8 mouse cellular contexts compared by ENCODE assay signal in the genomic region with DNA sequence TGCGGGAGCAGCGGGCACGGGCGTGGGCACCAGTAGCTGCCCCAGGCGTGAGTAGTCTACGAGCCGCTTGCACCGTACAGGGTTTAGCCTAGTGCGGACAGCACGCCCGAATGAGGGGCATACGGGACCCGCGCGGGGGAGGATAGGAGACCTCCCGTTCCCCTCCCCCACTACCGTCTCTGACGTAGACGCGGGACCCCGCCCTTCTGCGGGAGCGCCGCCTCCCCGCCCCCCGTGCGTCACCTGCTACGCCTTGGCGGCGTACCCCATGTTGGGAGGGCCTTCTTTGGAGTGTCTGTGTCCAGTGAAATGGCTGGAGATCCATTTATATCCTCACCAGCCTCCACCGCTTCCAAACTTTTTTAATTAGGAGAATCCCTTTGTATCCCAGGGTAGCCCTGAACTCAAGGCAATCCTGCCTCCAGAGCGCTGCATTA. TPM values are rescaled to one million over a fixed set of nuclear protein-coding genes. Genes with fewer than 3 reads are reported as not detected.
DNase-seq lines count a peak whose midpoint lies in the region; ATAC-seq and TF ChIP-seq lines count a peak whose summit lies in the region.

No protein-coding gene starts in this region.

- H3K4me2 ChIP-seq in forebrain, embryonic 11.5 days (ENCODE audit: low read depth, low read length, severe bottlenecking) = peak overlapping the region; percentile 97
- H3K4me2 ChIP-seq in heart, embryonic 16.5 days (ENCODE audit: low read depth, low read length) = peak overlapping the region; percentile 98
- peak overlapping the region; percentile 96 for H3K4me2 ChIP-seq in liver, embryonic 14.5 days (ENCODE audit: low read depth)
- peak overlapping the region; percentile 94 for H3K4me2 ChIP-seq in stomach, embryonic 15.5 days

- H3K9ac ChIP-seq in forebrain, embryonic 11.5 days (ENCODE audit: low read length) = peak overlapping the region; percentile 88
- H3K9ac ChIP-seq in heart, embryonic 16.5 days (ENCODE audit: low read length) = peak overlapping the region; percentile 98
- H3K9ac ChIP-seq in liver, embryonic 14.5 days (replicated peaks) = peak overlapping the region; percentile 76
- H3K9ac ChIP-seq in stomach, embryonic 15.5 days = peak overlapping the region; percentile 87

- H3K27ac ChIP-seq in forebrain, embryonic 11.5 days (ENCODE audit: low read depth, low read length) = peak overlapping the region; percentile 98
- H3K27ac ChIP-seq in heart, embryonic 16.5 days (ENCODE audit: low read length) = peak overlapping the region; percentile 100
- peak overlapping the region; percentile 80 for H3K27ac ChIP-seq in liver, embryonic 14.5 days
- peak overlapping the region; percentile 100 for H3K27ac ChIP-seq in stomach, embryonic 15.5 days

- peaks cover 8% of the 10 kb centered on the region for H3K36me3 ChIP-seq in forebrain, embryonic 11.5 days (ENCODE audit: control insufficient read depth, insufficient read depth, low read length)
- H3K36me3 ChIP-seq in heart, embryonic 16.5 days (ENCODE audit: control insufficient read depth, insufficient read depth) = peaks cover 14% of the 10 kb centered on the region
- H3K36me3 ChIP-seq in liver, embryonic 14.5 days (replicated peaks; ENCODE audit: control insufficient read depth, insufficient read depth, low read depth) = peaks cover 21% of the 10 kb centered on the region
- peaks cover 10% of the 10 kb centered on the region for H3K36me3 ChIP-seq in stomach, embryonic 15.5 days

- no peaks in the 10 kb centered on the region for H3K27me3 ChIP-seq in forebrain, embryonic 11.5 days (ENCODE audit: control insufficient read depth, insufficient read depth, low read length)
- no peaks in the 10 kb centered on the region for H3K27me3 ChIP-seq in heart, embryonic 16.5 days (ENCODE audit: control insufficient read depth, insufficient read depth, low read length)
- no peaks in the 10 kb centered on the region for H3K27me3 ChIP-seq in liver, embryonic 14.5 days (ENCODE audit: control insufficient read depth, insufficient read depth, low read length)
- no peaks in the 10 kb centered on the region for H3K27me3 ChIP-seq in stomach, embryonic 15.5 days (replicated peaks)

- WGBS in forebrain, embryonic 11.5 days = 0% methylated on average over 31 of the region's 32 CpGs
- WGBS in heart, embryonic 16.5 days = under 1% methylated on average over 32 of the region's 32 CpGs
- WGBS in liver, embryonic 14.5 days (ENCODE audit: insufficient replicate concordance) = under 1% methylated on average over 28 of the region's 32 CpGs
- WGBS in stomach, embryonic 15.5 days = under 1% methylated on average over 32 of the region's 32 CpGs

- peak; percentile 65 for ATAC-seq in forebrain, embryonic 11.5 days (replicated peaks; ENCODE audit: low FRiP score)
- ATAC-seq in heart, embryonic 16.5 days (replicated peaks; ENCODE audit: extremely low read depth, insufficient read depth, low FRiP score) = peak; percentile 71
- ATAC-seq in liver, embryonic 14.5 days (ENCODE audit: insufficient read depth) = peak; percentile 60
- peak; percentile 72 for ATAC-seq in stomach, embryonic 15.5 days (ENCODE audit: insufficient read depth, low FRiP score, low read depth)

- H3K4me3 ChIP-seq in forebrain, embryonic 11.5 days (ENCODE audit: low read depth, low read length) = peak overlapping the region; percentile 92
- peak overlapping the region; percentile 89 for H3K4me3 ChIP-seq in heart, embryonic 16.5 days (ENCODE audit: low read length)
- H3K4me3 ChIP-seq in liver, embryonic 14.5 days (ENCODE audit: insufficient read depth in 1 of 2, low read depth in 2 of 2, low read length in 2 of 2) = peak overlapping the region; percentile 67 to 77
- H3K4me3 ChIP-seq in stomach, embryonic 15.5 days (replicated peaks) = peak overlapping the region; percentile 74

- H3K4me1 ChIP-seq in forebrain, embryonic 11.5 days (replicated peaks; ENCODE audit: control insufficient read depth, insufficient read depth, low read length) = peaks cover 20% of the 10 kb centered on the region; the same call in 1 of the 2 replicates
- H3K4me1 ChIP-seq in heart, embryonic 16.5 days (ENCODE audit: control insufficient read depth, insufficient read depth, low read length) = peaks cover 32% of the 10 kb centered on the region
- peaks cover 24 to 31% of the 10 kb centered on the region in 2 experiments for H3K4me1 ChIP-seq in liver, embryonic 14.5 days (replicated peaks; ENCODE audit: control insufficient read depth in 2 of 2, insufficient read depth in 2 of 2, low read length in 1 of 2)
- H3K4me1 ChIP-seq in stomach, embryonic 15.5 days = peaks cover 26% of the 10 kb centered on the region

- DNase-seq in CD8-positive naive resting alpha-beta T cell, adult 2 months (ENCODE audit: low read depth in 2 of 2, low spot score in 2 of 2) = peak; percentile 88 to 94
- peak; percentile 82 for DNase-seq in c-Kit-positive CD71-negative TER-119-negative erythroid progenitor cells, embryonic 14.5 days (ENCODE audit: low read depth)
- peak; percentile 97 for DNase-seq in forebrain, embryonic 11.5 days (ENCODE audit: low spot score)
- DNase-seq in kidney, postnatal 25 days = peak; percentile 97
- DNase-seq in liver, embryonic 14.5 days (ENCODE audit: low read depth in 3 of 3, low spot score in 3 of 3) = peak; percentile 74 to 78 (median 75)
- peak; percentile 97 for DNase-seq in neural tube, embryonic 10.5 days (ENCODE audit: extremely low spot score, low spot score)

- no peaks in the 10 kb centered on the region for H3K9me3 ChIP-seq in forebrain, embryonic 11.5 days (ENCODE audit: control insufficient read depth, low read length)
- H3K9me3 ChIP-seq in heart, embryonic 16.5 days (replicated peaks; ENCODE audit: control insufficient read depth, low read length) = no peaks in the 10 kb centered on the region
- H3K9me3 ChIP-seq in liver, embryonic 14.5 days (ENCODE audit: control insufficient read depth, low read length) = no peaks in the 10 kb centered on the region
- no peaks in the 10 kb centered on the region for H3K9me3 ChIP-seq in stomach, embryonic 15.5 days

- TF ChIP-seq EP300 in liver, embryonic 14.5 days (IDR thresholded peaks at IDR 0.05; ENCODE audit: low read depth) = no peak; the same call in 1 of the 2 replicates

- TF ChIP-seq CTCF in liver, embryonic 14.5 days (IDR thresholded peaks at IDR 0.05; ENCODE audit: low read depth) = no peak

RNA-seq across cellular contexts. Expression of a gene that starts 0.6 kb away (rescaled TPM):
- 338 and 382 TPM in 2 replicates for polyA plus RNA-seq in forebrain, embryonic 11.5 days (2014; fragmentation: Nextera tagmentation; extraction: Ambion mirVana)
- 135 and 139 TPM in 2 replicates for polyA plus RNA-seq in heart, embryonic 16.5 days (2015; fragmentation: Nextera tagmentation; extraction: Ambion mirVana)
- polyA plus RNA-seq in liver, embryonic 14.5 days (2012; rRNA removed) = 110 and 138 TPM in 2 replicates
- polyA plus RNA-seq in liver, embryonic 14.5 days (2014; fragmentation: Nextera tagmentation; extraction: Ambion mirVana) = 83.1 and 91.3 TPM in 2 replicates
- 239 and 240 TPM in 2 replicates for polyA plus RNA-seq in stomach, embryonic 15.5 days (2015; fragmentation: Nextera tagmentation; extraction: Ambion mirVana)

RNA-seq across cellular contexts. Expression of a gene that starts 16.0 kb away (rescaled TPM):
- 70.6 and 74.0 TPM in 2 replicates for polyA plus RNA-seq in forebrain, embryonic 11.5 days (2014; fragmentation: Nextera tagmentation; extraction: Ambion mirVana)
- 281 and 288 TPM in 2 replicates for polyA plus RNA-seq in heart, embryonic 16.5 days (2015; fragmentation: Nextera tagmentation; extraction: Ambion mirVana)
- polyA plus RNA-seq in liver, embryonic 14.5 days (2012; rRNA removed) = 62.4 and 62.7 TPM in 2 replicates
- polyA plus RNA-seq in liver, embryonic 14.5 days (2014; fragmentation: Nextera tagmentation; extraction: Ambion mirVana) = 92.5 and 97.4 TPM in 2 replicates
- polyA plus RNA-seq in stomach, embryonic 15.5 days (2015; fragmentation: Nextera tagmentation; extraction: Ambion mirVana) = 175 and 195 TPM in 2 replicates

RNA-seq across cellular contexts. Expression of a gene that starts 20.2 kb away (rescaled TPM):
- polyA plus RNA-seq in forebrain, embryonic 11.5 days (2014; fragmentation: Nextera tagmentation; extraction: Ambion mirVana) = 2.1 and 2.4 TPM in 2 replicates
- polyA plus RNA-seq in heart, embryonic 16.5 days (2015; fragmentation: Nextera tagmentation; extraction: Ambion mirVana) = 5.8 and 11.1 TPM in 2 replicates
- 4.3 and 4.7 TPM in 2 replicates for polyA plus RNA-seq in liver, embryonic 14.5 days (2012; rRNA removed)
- 4.0 and 4.8 TPM in 2 replicates for polyA plus RNA-seq in liver, embryonic 14.5 days (2014; fragmentation: Nextera tagmentation; extraction: Ambion mirVana)
- polyA plus RNA-seq in stomach, embryonic 15.5 days (2015; fragmentation: Nextera tagmentation; extraction: Ambion mirVana) = 6.2 and 6.6 TPM in 2 replicates

RNA-seq across cellular contexts. Expression of a gene that starts 24.7 kb away (rescaled TPM):
- polyA plus RNA-seq in forebrain, embryonic 11.5 days (2014; fragmentation: Nextera tagmentation; extraction: Ambion mirVana) = 1.1 and 1.7 TPM in 2 replicates
- 12.3 and 17.4 TPM in 2 replicates for polyA plus RNA-seq in heart, embryonic 16.5 days (2015; fragmentation: Nextera tagmentation; extraction: Ambion mirVana)
- 2.3 and 3.3 TPM in 2 replicates for polyA plus RNA-seq in liver, embryonic 14.5 days (2012; rRNA removed)
- 0.98 and 1.1 TPM in 2 replicates for polyA plus RNA-seq in liver, embryonic 14.5 days (2014; fragmentation: Nextera tagmentation; extraction: Ambion mirVana)
- polyA plus RNA-seq in stomach, embryonic 15.5 days (2015; fragmentation: Nextera tagmentation; extraction: Ambion mirVana) = 340 and 467 TPM in 2 replicates

RNA-seq across cellular contexts. Expression of a gene that starts 41.7 kb away (rescaled TPM):
- 45.6 and 49.9 TPM in 2 replicates for polyA plus RNA-seq in forebrain, embryonic 11.5 days (2014; fragmentation: Nextera tagmentation; extraction: Ambion mirVana)
- polyA plus RNA-seq in heart, embryonic 16.5 days (2015; fragmentation: Nextera tagmentation; extraction: Ambion mirVana) = 34.7 and 41.0 TPM in 2 replicates
- 15.0 and 19.7 TPM in 2 replicates for polyA plus RNA-seq in liver, embryonic 14.5 days (2012; rRNA removed)
- 27.0 and 29.6 TPM in 2 replicates for polyA plus RNA-seq in liver, embryonic 14.5 days (2014; fragmentation: Nextera tagmentation; extraction: Ambion mirVana)
- polyA plus RNA-seq in stomach, embryonic 15.5 days (2015; fragmentation: Nextera tagmentation; extraction: Ambion mirVana) = 38.7 and 40.1 TPM in 2 replicates

Comparison
In these comparisons a context has a peak if more than half of its experiments do, and no peak if none do; other contexts are left out.
1. Peak in every context shown above with its lines: DNase-seq, ATAC-seq, H3K4me3 ChIP-seq and H3K27ac ChIP-seq.